Mouse (Mus musculus) layer of hippocampus, adult 9-10 months (tissue): ENCODE data around the gene Zdhhc16.
A peak's percentile ranks its signal among the peaks of the same experiment; 100 is the strongest.
"Not testable (repeated sequence)": the region's sequence is repeated elsewhere in the genome, so short reads cannot be mapped to it uniquely, and the experiment has no call there.

ENCODE experiments used
- DNase-seq: peaks from one replicate; pipeline ENCODE4 v3.0.0; 2022; ENCODE audit warnings: low spot score

Zdhhc16 gene

DNA sequence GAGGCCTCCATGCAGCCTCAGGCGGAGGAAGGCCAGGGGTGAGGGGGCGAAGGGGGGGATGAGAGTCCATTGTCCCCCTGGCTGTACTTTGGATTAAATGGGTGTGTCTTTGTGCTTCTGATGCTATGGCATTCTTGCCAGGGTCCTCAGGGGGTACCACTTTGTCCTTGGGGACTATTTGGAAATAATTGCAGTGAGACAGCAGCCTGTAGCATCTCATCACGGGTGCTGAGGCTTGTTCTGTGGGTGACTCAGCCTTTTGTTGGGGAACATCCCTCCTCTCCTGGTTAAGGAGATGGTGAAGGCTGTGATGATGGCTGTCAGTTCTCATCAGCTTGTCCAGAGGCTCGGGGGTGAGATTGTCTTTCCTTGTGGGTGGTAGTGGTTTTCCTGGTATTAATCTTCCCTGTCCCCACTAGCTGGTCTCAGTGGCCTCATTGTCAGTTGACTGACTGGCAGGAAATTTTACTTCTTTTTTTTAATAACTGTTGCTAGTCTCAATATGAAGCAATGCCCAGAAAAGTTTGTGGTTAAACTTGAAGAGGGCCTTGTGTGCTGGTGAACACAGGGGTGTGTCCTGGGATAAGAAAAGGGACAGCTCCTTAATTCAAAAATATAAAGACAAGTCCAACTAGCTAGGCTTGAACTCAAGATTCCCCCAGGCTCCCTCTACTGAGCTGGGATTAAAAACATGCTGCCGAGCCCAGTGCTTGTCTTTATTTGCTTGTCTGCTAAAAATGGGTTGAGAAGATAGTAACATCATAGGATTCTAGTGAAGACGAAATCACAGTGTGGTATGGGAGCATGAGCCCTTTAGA, 19.3 kb upstream of the Zdhhc16 start:
- no peak for DNase-seq

DNA sequence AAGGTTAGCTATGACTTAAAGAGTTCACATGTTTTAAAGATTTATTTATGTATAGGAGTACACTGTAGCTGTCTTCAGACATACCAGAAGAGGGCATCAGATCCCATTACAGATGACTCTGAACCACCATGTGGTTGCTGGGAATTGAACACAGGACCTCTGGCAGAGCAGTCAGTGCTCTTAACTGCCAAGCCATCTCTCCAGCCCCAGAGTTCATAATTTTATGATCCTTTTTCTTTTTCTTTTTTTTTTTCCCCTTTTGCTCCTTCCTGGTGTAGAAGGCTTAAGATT, 18.7 kb upstream of the Zdhhc16 start:
- not testable (repeated sequence) for DNase-seq

DNA sequence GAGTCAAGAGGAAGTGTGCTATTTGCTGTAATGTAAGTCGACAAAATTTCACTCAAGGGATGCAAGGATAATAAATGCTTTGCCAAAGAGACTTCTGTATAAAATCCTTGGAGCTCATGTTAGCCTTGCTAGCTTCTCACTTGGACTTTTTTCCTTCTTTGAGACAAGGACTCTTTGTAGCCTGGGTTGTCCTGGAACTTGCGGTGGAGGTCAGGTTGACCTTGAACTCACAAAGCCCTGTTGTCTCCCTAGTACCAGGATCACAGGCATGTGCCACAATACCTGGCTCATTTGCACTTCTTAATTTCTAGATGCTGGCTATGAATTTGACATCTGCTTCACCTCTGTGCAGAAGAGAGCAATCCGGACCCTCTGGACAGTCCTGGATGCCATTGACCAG, 18.0 kb upstream of the Zdhhc16 start:
- DNase-seq: no peak

DNA sequence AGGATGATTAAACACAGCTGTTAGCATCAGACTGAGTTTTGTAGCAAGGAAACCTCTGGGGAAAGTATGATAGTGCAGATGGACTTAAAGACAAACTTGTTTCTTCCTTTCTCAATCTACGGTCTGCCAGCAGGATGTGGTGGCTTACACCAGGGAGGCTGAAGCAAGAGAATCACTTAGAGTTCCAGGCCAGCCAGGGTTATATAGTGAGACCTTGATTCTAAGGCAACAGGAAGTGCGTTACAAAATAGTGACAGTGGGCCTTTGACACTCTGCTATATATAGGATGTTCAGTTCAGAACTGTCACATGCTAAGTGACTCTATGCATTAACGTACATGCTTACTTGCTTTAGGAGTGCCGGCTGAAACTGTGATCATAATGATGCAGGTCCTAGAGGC, 16.4 kb upstream of the Zdhhc16 start:
- DNase-seq: no peak

DNA sequence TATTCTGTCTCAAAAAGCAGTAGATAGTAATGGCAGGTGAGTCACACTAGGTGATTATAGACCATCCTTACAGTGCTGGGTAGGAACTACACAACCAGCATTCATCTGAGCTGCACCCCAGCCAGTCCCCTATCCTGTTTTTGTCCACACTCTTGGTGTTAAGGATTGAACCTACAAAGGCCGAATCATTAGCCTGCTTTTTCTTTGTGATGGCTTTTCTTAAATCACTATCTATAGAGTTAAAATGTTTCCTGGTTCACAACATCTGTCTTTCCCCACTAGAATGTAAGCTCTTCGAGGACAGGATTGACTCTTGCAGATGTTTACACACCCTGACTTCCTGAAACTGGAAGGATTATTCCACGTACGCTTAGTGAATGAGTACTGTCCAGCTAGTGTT, 13.8 kb upstream of the Zdhhc16 start:
- no peak for DNase-seq

DNA sequence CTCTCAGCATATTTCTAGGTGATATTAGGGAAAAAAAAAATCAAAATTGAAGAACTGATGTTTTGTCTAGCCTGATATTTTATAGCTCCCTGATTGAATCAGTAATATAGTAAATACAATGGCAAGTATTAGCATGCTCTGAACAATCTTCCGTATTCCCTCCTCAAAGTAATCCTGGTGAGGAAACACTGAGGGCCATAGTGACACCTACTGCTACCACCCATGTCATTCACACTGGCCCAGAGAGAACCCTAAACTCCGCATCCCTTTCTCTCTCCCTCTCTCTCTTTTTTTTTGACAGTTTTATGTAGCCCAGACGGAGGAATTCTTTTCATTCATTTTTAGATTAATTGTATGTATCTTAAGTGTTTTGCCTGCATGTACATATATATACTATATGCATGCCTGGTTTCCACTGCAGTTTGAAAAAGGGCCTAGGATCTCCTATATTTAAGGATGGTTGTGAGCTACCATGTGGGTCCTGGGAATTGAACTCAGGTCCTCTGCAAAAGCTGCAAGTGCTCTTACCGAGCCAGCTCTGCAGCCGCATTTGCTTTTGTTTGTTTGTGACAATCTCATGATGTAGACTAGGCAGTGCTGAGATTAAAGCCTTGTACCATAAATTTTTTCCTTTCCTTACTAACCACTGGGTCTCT, 12.7 kb upstream of the Zdhhc16 start:
- DNase-seq: no peak

DNA sequence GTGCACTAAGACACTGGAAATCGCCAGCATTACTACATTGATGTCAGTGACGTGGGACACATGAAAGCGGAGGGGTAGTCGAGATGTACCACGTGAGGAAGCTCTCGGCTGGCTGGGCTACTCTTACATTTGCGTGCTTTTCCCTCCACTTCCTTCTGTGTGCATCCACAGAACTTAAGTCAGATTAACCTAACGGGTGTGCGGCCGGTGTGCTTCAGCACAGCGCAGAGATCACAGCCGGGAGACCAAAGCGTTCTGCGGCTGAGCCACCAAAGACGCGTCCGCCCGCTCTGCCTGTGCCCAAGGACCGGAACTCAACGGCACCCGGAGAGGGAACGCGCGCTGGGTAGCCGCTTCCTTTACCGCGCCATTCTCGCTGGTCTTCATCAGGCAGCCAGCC, 594 bp upstream of the Zdhhc16 start:
- no peak for DNase-seq

DNA sequence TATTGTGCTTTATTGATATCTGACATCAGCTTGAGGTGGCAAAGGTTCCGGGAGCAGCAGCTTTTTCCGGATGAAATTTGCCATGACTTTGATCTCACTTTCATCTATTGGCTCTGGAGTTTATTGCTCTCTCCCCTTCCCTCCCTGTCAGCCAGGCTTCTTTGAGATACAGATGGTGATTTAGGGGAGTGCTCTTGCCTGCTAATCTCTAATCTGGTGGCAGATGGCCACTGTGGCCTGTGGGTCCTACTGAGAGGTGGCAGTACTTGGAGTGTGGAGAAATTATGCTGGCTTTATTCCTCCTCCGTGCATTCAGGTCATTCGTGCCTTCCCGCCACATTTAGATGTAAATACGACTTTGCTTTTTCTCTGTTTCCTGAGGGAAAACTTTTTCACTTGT, 844 bp downstream of the Zdhhc16 start:
- no peak for DNase-seq

DNA sequence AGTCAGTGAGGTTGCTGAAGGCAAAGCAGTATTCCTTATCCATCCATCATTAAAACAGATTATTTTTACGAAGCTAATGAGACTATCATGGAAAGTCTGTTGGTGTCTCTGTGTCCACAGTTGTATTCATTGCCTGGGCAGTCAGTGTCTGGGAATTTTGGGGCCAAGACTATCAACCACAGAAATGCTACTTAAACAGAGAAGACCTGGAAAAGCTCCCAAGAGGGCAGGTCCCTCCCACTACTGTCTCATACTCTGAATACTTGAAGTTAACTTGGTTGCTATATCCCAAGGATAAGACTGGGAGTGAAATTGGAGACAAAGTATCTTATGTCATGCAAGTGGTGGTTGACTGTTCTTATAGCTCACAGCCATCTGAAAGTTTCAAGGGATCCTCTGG, 2.6 kb downstream of the Zdhhc16 start:
- DNase-seq: no peak

DNA sequence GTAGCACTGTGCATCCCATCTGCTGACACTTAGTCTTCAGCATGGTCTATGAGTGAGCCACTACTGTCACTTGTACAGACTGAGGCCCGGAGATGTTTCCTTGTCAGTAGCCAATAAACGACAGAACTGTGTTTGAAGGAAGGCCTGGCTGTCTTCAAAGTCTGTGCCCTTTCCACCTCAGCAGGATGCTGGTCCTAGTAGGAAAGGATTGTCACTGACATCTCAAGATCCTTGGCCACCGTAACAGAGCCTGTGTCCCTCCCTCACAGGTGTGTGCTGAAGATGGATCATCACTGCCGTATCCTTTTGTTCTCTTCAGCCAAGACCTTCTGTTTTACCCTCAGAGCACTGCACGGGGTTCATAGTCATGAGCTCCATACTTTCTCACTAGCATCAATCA, 5.3 kb downstream of the Zdhhc16 start:
- DNase-seq: no peak

DNA sequence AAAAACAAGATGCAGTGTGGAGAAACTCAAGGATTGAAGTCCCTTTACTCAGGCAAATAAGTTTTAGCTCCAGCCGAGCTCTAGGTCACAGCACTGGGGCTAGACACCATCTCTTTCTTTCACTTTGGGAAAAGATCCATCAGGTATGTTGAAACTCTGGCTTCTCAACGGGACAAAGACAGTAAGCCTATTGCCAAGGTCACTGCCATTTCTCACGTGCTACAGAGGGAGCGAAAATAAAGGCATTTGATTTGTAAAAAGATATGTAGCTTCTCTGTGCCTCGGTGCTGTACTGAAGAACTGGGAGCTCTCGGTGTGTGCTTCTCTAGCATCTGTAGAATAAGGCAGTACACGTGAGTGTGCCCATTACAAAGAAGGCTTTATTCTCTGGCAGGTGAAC, 10.6 kb downstream of the Zdhhc16 start:
- DNase-seq: no peak

DNA sequence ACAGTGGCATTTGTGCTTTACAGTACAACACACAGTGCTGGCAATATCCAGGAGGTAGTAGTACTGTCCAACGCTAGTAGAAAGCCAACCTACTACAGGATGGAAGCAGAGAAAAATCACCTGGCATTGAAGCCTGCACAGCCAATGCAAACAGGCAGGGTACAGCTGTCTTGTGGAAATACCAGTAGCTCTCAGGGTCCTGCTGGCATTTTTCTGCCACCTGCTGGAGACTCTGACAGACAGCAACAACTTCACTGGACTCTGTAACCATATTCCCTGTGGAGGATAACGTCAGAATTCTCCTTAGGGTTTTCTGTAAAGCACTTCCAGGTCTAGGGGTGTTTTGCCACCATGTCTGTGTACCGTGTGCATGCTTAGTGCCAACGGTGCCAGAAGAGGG, 19.0 kb downstream of the Zdhhc16 start:
- no peak for DNase-seq

DNA sequence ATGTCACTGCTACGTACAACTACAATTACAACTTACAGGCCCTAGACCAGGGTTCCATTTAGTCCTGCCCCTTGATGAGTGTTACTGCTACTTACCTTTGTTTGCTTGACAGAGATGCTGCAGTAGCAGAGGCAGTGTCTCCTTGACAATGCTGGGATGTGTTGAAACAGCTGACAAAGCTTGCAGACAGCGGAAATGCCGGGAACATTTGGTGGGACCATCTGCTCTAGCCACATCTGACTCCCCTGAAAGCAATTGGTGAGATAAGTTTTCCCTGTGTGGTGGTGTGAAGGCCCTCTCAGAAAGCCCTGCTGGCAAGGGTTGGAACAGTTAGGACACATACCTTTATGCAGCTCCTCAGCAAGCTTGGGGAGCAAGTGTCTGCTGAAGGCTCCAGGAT, 20.3 kb downstream of the Zdhhc16 start:
- DNase-seq: peak; percentile 25

DNA sequence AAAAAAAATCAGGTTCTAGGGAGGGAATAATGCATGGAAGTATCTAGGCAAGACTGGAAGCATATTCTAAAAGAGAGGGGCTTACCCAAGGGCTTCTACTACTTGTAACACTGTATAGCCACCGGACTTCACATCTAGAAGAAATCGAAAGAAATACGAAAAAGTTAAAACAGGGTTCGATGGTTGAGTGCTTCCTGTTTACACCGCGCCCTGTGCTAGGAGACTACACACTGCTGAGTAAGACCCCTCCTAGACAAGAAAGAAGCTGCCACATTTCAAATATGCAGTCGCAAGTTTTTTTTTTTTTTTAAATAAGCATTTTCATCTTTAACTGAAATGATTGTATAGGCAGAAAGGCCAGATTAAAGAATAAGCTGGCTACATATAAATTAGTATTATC, 36.3 kb downstream of the Zdhhc16 start:
- no peak for DNase-seq

DNA sequence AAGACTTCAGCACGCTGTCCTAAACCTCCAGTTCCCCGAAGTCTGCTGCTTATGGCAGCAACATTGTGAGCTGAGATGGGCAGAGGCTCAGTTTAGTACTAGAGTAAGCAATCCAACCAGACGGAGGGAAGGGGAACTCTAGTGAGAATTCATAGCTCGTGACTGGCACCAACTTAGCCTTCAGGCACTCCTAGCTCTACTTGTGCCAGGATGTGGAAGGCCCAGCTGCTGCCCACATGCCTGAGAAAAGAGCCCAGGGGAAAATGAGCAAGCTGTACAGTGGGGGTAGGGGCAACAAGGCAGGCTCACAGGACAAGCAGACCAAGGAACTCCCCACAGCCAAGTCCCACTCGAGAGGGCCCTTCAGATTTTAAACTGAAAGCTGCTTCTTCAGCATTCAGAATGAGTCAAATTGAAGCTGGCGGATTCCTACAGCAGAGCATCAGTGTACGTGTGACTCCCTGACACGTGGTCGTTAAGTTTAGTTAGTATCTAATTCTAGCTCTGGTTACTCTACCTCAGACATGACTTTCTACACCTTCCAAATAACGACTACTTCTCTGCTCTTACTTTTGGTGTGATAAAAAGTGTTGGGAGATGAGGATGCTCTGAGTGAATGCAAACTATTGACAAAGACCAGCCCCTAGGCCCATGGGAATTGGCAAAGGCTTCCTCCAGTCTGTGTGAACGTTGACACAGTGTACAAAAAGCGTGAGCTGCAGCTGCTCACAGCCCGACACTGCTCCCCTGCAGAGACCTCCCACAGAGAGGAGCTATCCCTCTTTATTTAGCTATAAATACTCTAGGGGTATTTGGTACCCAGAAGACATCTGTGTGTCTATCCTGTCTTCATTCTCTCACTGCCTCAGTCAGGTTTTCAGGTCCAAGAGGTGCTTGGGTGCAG, 40.9 kb downstream of the Zdhhc16 start:
- DNase-seq: no peak

DNA sequence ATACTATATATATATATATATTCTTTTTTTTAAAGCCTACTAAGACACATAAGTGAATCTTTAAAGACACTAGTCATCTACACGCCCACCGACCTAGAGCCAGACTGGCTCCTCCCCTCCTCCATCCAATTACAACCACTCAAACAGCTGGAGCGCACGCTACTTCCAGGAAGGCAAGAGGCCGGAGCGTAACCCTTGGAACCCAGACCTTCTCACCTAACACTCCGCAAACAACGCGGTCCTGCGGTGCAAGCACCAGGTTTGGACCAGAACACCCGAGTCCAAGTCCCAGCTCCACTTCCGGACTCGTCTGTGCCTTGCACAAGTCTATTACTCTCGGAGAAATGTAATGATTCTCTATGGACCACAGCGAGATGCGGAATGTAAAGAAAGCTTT, 47.1 kb downstream of the Zdhhc16 start:
- no peak for DNase-seq

DNA sequence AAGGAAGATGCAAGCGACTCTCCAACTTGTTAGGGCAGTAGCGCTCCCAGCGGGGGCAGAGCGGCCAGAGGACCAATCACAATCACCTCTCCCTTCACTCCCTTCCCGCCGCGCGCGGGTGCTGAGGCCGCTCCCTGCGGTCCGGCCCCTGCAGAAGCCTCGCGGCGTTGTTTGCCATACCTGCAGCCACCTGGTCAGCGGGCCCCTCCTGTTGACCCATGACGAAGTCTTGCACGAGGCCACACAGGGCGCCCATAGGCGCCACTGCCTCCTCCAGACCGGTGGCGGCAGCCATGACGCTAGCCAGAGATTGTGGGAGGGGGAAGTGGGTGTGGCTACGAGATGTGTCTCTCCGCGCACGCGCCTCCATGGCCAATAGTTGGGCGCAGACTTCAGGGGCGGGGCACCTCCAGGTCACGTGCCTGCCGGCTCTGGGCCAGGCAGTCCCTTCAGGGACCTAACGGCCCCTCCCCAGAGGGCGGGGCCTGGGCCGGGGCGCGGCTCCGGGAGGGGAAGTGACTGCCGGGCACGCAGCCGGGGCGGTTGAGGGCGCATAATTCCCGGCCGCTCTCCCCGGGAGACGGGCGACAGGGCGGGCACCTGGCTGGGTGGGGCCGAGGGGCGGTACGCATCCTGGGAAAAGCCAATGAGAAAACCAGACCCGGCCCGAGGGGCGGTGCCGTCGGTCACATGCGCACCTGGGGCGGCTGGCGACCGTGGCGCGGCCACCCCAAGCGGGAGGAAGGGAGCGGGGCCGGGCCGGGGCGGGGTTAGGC, 47.7 kb downstream of the Zdhhc16 start, which contains the start of gene Mms19:
Mms19 (minus strand) TSS at position 339 of the 776 bp plus-strand sequence.
- peak; percentile 97 for DNase-seq

DNA sequence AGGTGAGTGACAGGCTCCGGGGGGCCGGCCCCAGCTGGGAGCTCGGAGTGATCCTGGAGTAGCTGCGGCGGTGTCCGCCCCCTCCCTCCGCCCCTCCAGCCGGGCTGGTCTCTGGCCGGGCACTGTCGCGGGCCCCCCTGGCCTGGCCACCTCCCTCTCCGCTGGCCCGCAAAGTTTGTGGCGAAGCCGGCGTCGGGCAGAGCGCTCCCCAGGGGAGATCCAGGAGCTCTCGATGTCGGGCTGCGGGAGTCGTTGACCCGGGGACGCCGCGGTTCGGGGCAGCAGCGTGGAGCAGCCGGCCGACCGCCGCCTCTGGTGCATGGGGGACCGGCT, 48.3 kb downstream of the Zdhhc16 start, which contains the start of gene Ubtd1:
Ubtd1 (plus strand) TSS at position 169 of the 333 bp plus-strand sequence.
- DNase-seq: no peak

DNA sequence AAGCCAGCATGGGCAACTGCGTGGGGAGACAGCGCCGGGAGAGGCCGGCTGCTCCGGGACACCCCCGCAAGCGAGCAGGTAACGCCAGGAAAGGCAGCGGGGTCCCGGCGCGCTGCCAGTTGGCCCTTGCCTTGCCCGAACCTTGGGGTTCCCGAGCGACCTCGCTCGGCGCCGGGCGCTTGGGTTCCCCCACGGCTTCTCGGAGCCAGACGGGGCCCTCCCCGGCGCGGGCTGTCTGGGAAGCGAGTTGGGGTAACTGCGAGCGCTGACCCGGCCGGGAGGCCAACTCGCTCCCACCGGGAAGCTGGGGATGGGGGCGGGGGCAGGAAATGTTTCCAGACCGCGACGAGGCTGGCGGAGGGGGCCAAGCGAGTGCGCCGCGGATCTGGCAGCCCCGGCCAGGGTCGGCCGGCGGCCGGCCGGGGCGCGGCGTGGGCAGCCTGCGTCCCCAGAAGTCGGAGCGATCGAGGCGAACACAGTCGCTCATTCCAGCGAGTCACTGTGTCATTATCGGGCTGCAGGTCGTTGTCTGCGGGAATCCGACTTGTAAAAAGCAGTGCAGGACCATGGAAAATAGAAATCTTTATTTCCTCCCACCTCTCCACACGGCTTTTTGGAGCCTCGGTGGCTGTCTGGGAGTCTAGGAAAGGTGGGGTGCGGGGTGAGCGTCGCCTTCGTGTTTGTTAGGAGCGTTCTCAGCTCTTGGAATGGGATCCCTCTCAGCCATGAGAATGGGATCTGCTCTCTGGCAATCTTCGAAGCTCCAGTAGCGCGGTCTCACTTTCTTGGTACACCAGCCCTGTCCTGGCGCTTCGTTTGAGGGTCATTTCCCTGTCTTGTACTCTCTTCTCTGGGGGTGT, 48.9 kb downstream of the Zdhhc16 start:
- DNase-seq: no peak

DNA sequence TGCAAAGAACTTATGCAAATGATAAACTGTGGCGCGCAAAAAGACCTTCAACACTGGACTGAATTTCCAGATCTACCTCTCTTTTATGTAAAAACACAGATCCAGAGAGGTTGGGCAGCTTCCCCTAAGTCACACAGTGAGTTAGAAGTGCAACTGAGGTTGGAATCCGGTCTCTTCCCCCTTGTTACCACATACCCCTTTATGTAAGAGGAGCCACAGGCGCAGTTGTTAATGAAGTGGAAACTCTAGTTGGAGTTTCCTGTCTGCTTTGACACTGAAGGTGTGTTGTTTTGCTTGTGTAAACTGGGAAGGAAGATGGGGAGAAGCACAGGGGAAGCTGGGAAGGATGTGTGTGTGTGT, 49.5 kb downstream of the Zdhhc16 start:
- DNase-seq: no peak

DNA sequence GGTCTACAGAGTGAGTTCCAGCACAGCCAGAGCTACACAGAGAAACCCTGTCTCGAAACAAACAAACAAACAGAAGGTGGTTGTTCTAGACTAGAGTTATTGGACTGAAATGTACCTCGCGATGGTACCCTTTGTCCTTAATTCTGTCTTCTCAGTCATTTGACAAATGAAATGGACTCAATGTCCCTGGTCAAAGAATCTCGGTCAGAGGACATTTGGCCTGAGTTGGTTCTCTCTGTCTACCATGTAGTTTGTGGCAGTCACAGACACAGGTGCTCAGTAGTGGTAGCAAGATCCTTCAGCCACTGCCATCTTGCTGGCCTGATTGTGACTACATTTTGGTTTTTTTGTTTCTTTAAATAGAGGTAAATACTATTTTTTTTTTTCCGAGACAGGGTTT, 52.7 kb downstream of the Zdhhc16 start:
- DNase-seq: no peak
